Mouse (Mus musculus) lung, embryonic 14.5 days (tissue): ENCODE data around the gene Slc4a5. TPM values are rescaled to one million over a fixed set of nuclear protein-coding genes. Genes with fewer than 3 reads are reported as not detected.

Experiments used
- ATAC-seq: fragments of 200-750 bp; cut with Nextera tagmentation; 2 replicates; pipeline ENCODE4 v1.8.0; 2017; ENCODE audit warnings: mild to moderate bottlenecking, moderate TSS enrichment, moderate library complexity; ENCODE audit not compliant: insufficient read depth
- DNase-seq: peaks from one replicate; pipeline ENCODE4 v3.0.0-alpha.2; 2015
- H3K27ac ChIP-seq: fragments of 300-500 bp; sonication (generic); 2 replicates; pipeline ENCODE4 v1.5.1; 2014; ENCODE audit warnings: low read depth, mild to moderate bottlenecking, moderate library complexity
- H3K27me3 ChIP-seq: fragments of 300-500 bp; sonication (generic); 2 replicates; pipeline ENCODE4 v1.6.1; 2014; ENCODE audit warnings: low read length, control low read depth; ENCODE audit not compliant: insufficient read depth
- H3K36me3 ChIP-seq: fragments of 300-500 bp; sonication (generic); 2 replicates; pipeline ENCODE4 v1.6.1; 2014; ENCODE audit warnings: control low read depth; ENCODE audit not compliant: insufficient read depth
- H3K4me1 ChIP-seq: fragments of 300-500 bp; sonication (generic); 2 replicates; pipeline ENCODE4 v1.6.1; 2014; ENCODE audit warnings: antibody characterized with exemption, control low read depth; ENCODE audit not compliant: insufficient read depth
- H3K4me2 ChIP-seq: fragments of 300-500 bp; sonication (generic); 2 replicates; pipeline ENCODE4 v1.6.1; 2014; ENCODE audit warnings: mild to moderate bottlenecking
- H3K4me3 ChIP-seq: fragments of 300-500 bp; sonication (generic); 2 replicates; pipeline ENCODE4 v1.5.1; 2014; ENCODE audit warnings: low read depth, low read length
- H3K9ac ChIP-seq: fragments of 300-500 bp; sonication (generic); 2 replicates; pipeline ENCODE4 v1.6.1; 2014
- H3K9me3 ChIP-seq: fragments of 300-500 bp; sonication (generic); 2 replicates; pipeline ENCODE4 v1.6.1; 2016; ENCODE audit warnings: low read depth, low read length, control low read depth
- CTCF ChIP-seq: IDR thresholded peaks from 2 replicates; pipeline ENCODE4 v1.5.1; 2016; ENCODE audit warnings: antibody characterized with exemption, low read depth
- WGBS: fragments of 180-500 bp; shearing (Covaris S2); extraction: QIAGEN DNeasy Blood & Tissue Kit; methylation state at CpG from one replicate; pipeline ENCODE4 v1.1.7; 2014; 5-methylcytosine and 5-hydroxymethylcytosine counted together
- polyA plus RNA-seq: library from polyadenylated mRNA; unstranded; fragments of >200 nt; fragmentation: Nextera tagmentation; extraction: Ambion mirVana; gene quantifications from 2 replicates; pipeline ENCODE4 v1.2.1, GENCODE M21; 2014

Slc4a5 gene
- polyA plus RNA-seq, 1 experiment from 2014 or later: 0.61 TPM

GRCm38 (mm10) chr6:83309017-83309416 lies 89.4 kb downstream of the Slc4a5 start:
- no peaks in the 10 kb centered on the region for H3K4me1 ChIP-seq
- no peak overlapping the region for H3K9ac ChIP-seq
- no peak overlapping the region for H3K4me2 ChIP-seq
- no peak overlapping the region for H3K27ac ChIP-seq
- H3K9me3 ChIP-seq: no peaks in the 10 kb centered on the region
- no peaks in the 10 kb centered on the region for H3K27me3 ChIP-seq
- 84% methylated on average over 7 of the region's 7 CpGs for whole genome bisulfite sequencing
- no peak for TF ChIP-seq CTCF
- H3K4me3 ChIP-seq: no peak overlapping the region
- peaks cover 83% of the 10 kb centered on the region for H3K36me3 ChIP-seq
- ATAC-seq (no peak), DNase-seq (no peak)

GRCm38 (mm10) chr6:83311206-83311605 lies 91.6 kb downstream of the Slc4a5 start:
- H3K4me1 ChIP-seq: peaks cover 4% of the 10 kb centered on the region; the same call in 1 of the 2 replicates
- ATAC-seq: no peak
- no peak for TF ChIP-seq CTCF
- no peaks in the 10 kb centered on the region for H3K27me3 ChIP-seq
- H3K36me3 ChIP-seq: peaks cover 68% of the 10 kb centered on the region
- no peak overlapping the region for H3K4me3 ChIP-seq
- H3K27ac ChIP-seq: no peak overlapping the region
- no peak for DNase-seq
- H3K4me2 ChIP-seq: no peak overlapping the region
- H3K9me3 ChIP-seq: no peaks in the 10 kb centered on the region
- 91% methylated on average over 11 of the region's 11 CpGs for WGBS
- no peak overlapping the region for H3K9ac ChIP-seq

GRCm38 (mm10) chr6:83312021-83312420 lies 92.4 kb downstream of the Slc4a5 start:
- Histone ChIP-seq H3K4me3 (no peak overlapping the region), H3K4me1 (peaks cover 4% of the 10 kb centered on the region; the same call in 1 of the 2 replicates), H3K27me3 (no peaks in the 10 kb centered on the region), H3K27ac (no peak overlapping the region), H3K9me3 (no peaks in the 10 kb centered on the region), H3K36me3 (peaks cover 59% of the 10 kb centered on the region), H3K9ac (no peak overlapping the region), H3K4me2 (no peak overlapping the region)
- no peak for TF ChIP-seq CTCF
- DNase-seq (no peak), ATAC-seq (no peak)
- 74% methylated on average over 7 of the region's 7 CpGs for WGBS

GRCm38 (mm10) chr6:83312514-83312913 lies 92.9 kb downstream of the Slc4a5 start:
- 79% methylated on average over 8 of the region's 8 CpGs for WGBS
- Histone ChIP-seq H3K4me3 (no peak overlapping the region), H3K27me3 (no peaks in the 10 kb centered on the region), H3K9ac (no peak overlapping the region), H3K4me2 (no peak overlapping the region), H3K27ac (no peak overlapping the region), H3K9me3 (no peaks in the 10 kb centered on the region), H3K36me3 (peaks cover 54% of the 10 kb centered on the region), H3K4me1 (peaks cover 4% of the 10 kb centered on the region; the same call in 1 of the 2 replicates)
- ATAC-seq (no peak), DNase-seq (no peak)
- TF ChIP-seq CTCF: no peak

GRCm38 (mm10) chr6:83315293-83315692 lies 95.7 kb downstream of the Slc4a5 start:
- Histone ChIP-seq H3K36me3 (peaks cover 31% of the 10 kb centered on the region), H3K9me3 (no peaks in the 10 kb centered on the region), H3K27ac (no peak overlapping the region), H3K9ac (no peak overlapping the region), H3K4me1 (peaks cover 4% of the 10 kb centered on the region; the same call in 1 of the 2 replicates), H3K4me2 (peak overlapping the region; percentile 84; the same call in 1 of the 2 replicates), H3K27me3 (no peaks in the 10 kb centered on the region), H3K4me3 (no peak overlapping the region)
- no peak for ATAC-seq
- TF ChIP-seq CTCF: no peak
- DNase-seq: no peak

GRCm38 (mm10) chr6:83316022-83316421 lies 96.4 kb downstream of the Slc4a5 start:
- WGBS: 3% methylated on average over 10 of the region's 10 CpGs
- H3K27ac ChIP-seq: no peak overlapping the region
- TF ChIP-seq CTCF: no peak
- H3K4me2 ChIP-seq: peak overlapping the region; percentile 84
- peak overlapping the region; percentile 76 for H3K9ac ChIP-seq
- no peaks in the 10 kb centered on the region for H3K9me3 ChIP-seq
- DNase-seq (peak; percentile 70), ATAC-seq (no peak)
- peaks cover 4% of the 10 kb centered on the region; the same call in 1 of the 2 replicates for H3K4me1 ChIP-seq
- H3K27me3 ChIP-seq: no peaks in the 10 kb centered on the region
- peaks cover 23% of the 10 kb centered on the region for H3K36me3 ChIP-seq
- H3K4me3 ChIP-seq: peak overlapping the region; percentile 96

- Histone ChIP-seq H3K27me3 (no peaks in the 10 kb centered on the region), H3K36me3 (peaks cover 11% of the 10 kb centered on the region), H3K9ac (peak overlapping the region; percentile 76), H3K27ac (0 out of 2 replicates have a peak overlapping the region, but pooled peaks have one; percentile 38), H3K9me3 (no peaks in the 10 kb centered on the region), H3K4me3 (peak overlapping the region; percentile 96), H3K4me1 (peaks cover 4% of the 10 kb centered on the region; the same call in 1 of the 2 replicates), H3K4me2 (peak overlapping the region; percentile 84)
- under 1% methylated on average over 52 of the region's 52 CpGs for WGBS
- DNase-seq (peak; percentile 96), ATAC-seq (peak; percentile 99)
- TF ChIP-seq CTCF: peak; percentile 87
These were observed 97.6 kb downstream of the Slc4a5 start for GRCm38 (mm10) chr6:83317108-83317741.
